8 mouse cellular contexts compared by ENCODE assay signal in genomic region chr7:98391351-98391936, GRCm38 (mm10). TPM values are rescaled to one million over a fixed set of nuclear protein-coding genes. Genes with fewer than 3 reads are reported as not detected.
A peak's percentile ranks its signal among the peaks of the same experiment; 100 is the strongest.
DNase-seq lines count a peak whose midpoint lies in the region; ATAC-seq and TF ChIP-seq lines count a peak whose summit lies in the region.
"Had no signal": no experiment of that assay in that cellular context is flagged by ENCODE, and none has a peak within 500 bp of the region (broad histone marks: within the 10 kb centered on the region; RNA-seq: fewer than 3 reads in every experiment).

No protein-coding gene starts in this region.

- 72% methylated on average over 7 of the region's 7 CpGs for WGBS in hindbrain, embryonic 15.5 days
- 91% methylated on average over 7 of the region's 7 CpGs for WGBS in hindbrain, embryonic 12.5 days
- 43% methylated on average over 7 of the region's 7 CpGs for WGBS in lung, postnatal 0 days
- 52% methylated on average over 7 of the region's 7 CpGs for WGBS in embryonic facial prominence, embryonic 15.5 days
- 47% methylated on average over 7 of the region's 7 CpGs for WGBS in limb, embryonic 15.5 days
- 89% methylated on average over 7 of the region's 7 CpGs for WGBS in thymus, adult 2 months

- no peak overlapping the region for H3K9ac ChIP-seq in hindbrain, embryonic 15.5 days
- H3K9ac ChIP-seq in hindbrain, embryonic 12.5 days = no peak overlapping the region
- H3K9ac ChIP-seq in lung, postnatal 0 days (replicated peaks; ENCODE audit: low read depth) = no peak overlapping the region
- no peak overlapping the region for H3K9ac ChIP-seq in embryonic facial prominence, embryonic 15.5 days
- no peak overlapping the region for H3K9ac ChIP-seq in limb, embryonic 15.5 days

- H3K36me3 ChIP-seq in hindbrain, embryonic 15.5 days = no peaks in the 10 kb centered on the region
- H3K36me3 ChIP-seq in hindbrain, embryonic 12.5 days = no peaks in the 10 kb centered on the region
- no peaks in the 10 kb centered on the region for H3K36me3 ChIP-seq in lung, postnatal 0 days (ENCODE audit: insufficient read depth, low read length)
- H3K36me3 ChIP-seq in embryonic facial prominence, embryonic 15.5 days = no peaks in the 10 kb centered on the region
- no peaks in the 10 kb centered on the region for H3K36me3 ChIP-seq in limb, embryonic 15.5 days
- H3K36me3 ChIP-seq in thymus, adult 2 months (ENCODE audit: control insufficient read depth, insufficient read depth, low read length) = no peaks in the 10 kb centered on the region

- no peaks in the 10 kb centered on the region for H3K27me3 ChIP-seq in hindbrain, embryonic 15.5 days
- H3K27me3 ChIP-seq in hindbrain, embryonic 12.5 days = no peaks in the 10 kb centered on the region
- no peaks in the 10 kb centered on the region for H3K27me3 ChIP-seq in lung, postnatal 0 days (replicated peaks; ENCODE audit: insufficient read depth, low read length)
- no peaks in the 10 kb centered on the region for H3K27me3 ChIP-seq in embryonic facial prominence, embryonic 15.5 days
- no peaks in the 10 kb centered on the region for H3K27me3 ChIP-seq in limb, embryonic 15.5 days
- H3K27me3 ChIP-seq in thymus, adult 2 months (ENCODE audit: control insufficient read depth, insufficient read depth, low read length) = no peaks in the 10 kb centered on the region

- H3K4me3 ChIP-seq in hindbrain, embryonic 15.5 days = no peak overlapping the region
- H3K4me3 ChIP-seq in hindbrain, embryonic 12.5 days = no peak overlapping the region
- no peak overlapping the region for H3K4me3 ChIP-seq in lung, postnatal 0 days (ENCODE audit: low read depth, low read length)
- no peak overlapping the region for H3K4me3 ChIP-seq in embryonic facial prominence, embryonic 15.5 days (replicated peaks)
- no peak overlapping the region for H3K4me3 ChIP-seq in limb, embryonic 15.5 days
- H3K4me3 ChIP-seq in thymus, adult 2 months (ENCODE audit: control insufficient read depth, insufficient read depth, low read length) = no peak overlapping the region

- TF ChIP-seq CTCF in lung, postnatal 0 days (IDR thresholded peaks at IDR 0.05) = no peak
- no peak for TF ChIP-seq CTCF in thymus, adult 2 months (IDR thresholded peaks at IDR 0.05; ENCODE audit: borderline replicate concordance, control insufficient read depth, extremely low read depth, insufficient read depth, low read length, poor library complexity)

- peak; percentile 54; the same call in 1 of the 2 replicates for ATAC-seq in hindbrain, embryonic 15.5 days (ENCODE audit: low FRiP score, low read depth)
- no peak for ATAC-seq in hindbrain, embryonic 12.5 days (ENCODE audit: low FRiP score)
- ATAC-seq in lung, postnatal 0 days = peak; percentile 75
- peak; percentile 37; the same call in 1 of the 2 replicates for ATAC-seq in embryonic facial prominence, embryonic 15.5 days (ENCODE audit: insufficient number of reproducible peaks, low FRiP score, low TSS enrichment, low read depth)
- peak; percentile 46; the same call in 1 of the 2 replicates for ATAC-seq in limb, embryonic 15.5 days (ENCODE audit: insufficient number of reproducible peaks, low FRiP score, low TSS enrichment, low read depth)

- H3K27ac ChIP-seq in hindbrain, embryonic 15.5 days (replicated peaks) = no peak overlapping the region
- no peak overlapping the region for H3K27ac ChIP-seq in hindbrain, embryonic 12.5 days
- no peak overlapping the region for H3K27ac ChIP-seq in lung, postnatal 0 days (ENCODE audit: low read length)
- no peak overlapping the region for H3K27ac ChIP-seq in embryonic facial prominence, embryonic 15.5 days (replicated peaks)
- H3K27ac ChIP-seq in limb, embryonic 15.5 days = peak overlapping the region; percentile 79
- H3K27ac ChIP-seq in thymus, adult 2 months (ENCODE audit: control insufficient read depth, insufficient read depth, low read length) = no peak overlapping the region

- TF ChIP-seq EP300 in lung, postnatal 0 days (IDR thresholded peaks at IDR 0.05) = no peak

- TF ChIP-seq POLR2A in thymus, adult 2 months (IDR thresholded peaks at IDR 0.05; ENCODE audit: control insufficient read depth, extremely low read depth, insufficient read depth, low read length, poor library complexity) = no peak

- no peak overlapping the region for H3K4me2 ChIP-seq in hindbrain, embryonic 15.5 days
- no peak overlapping the region for H3K4me2 ChIP-seq in hindbrain, embryonic 12.5 days (replicated peaks)
- no peak overlapping the region for H3K4me2 ChIP-seq in lung, postnatal 0 days (replicated peaks; ENCODE audit: low read depth, low read length)
- no peak overlapping the region for H3K4me2 ChIP-seq in embryonic facial prominence, embryonic 15.5 days (replicated peaks)
- H3K4me2 ChIP-seq in limb, embryonic 15.5 days = 0 out of 2 replicates have a peak overlapping the region, but pooled peaks have one; percentile 7

- no peaks in the 10 kb centered on the region for H3K9me3 ChIP-seq in hindbrain, embryonic 15.5 days
- H3K9me3 ChIP-seq in hindbrain, embryonic 12.5 days (replicated peaks) = no peaks in the 10 kb centered on the region
- H3K9me3 ChIP-seq in lung, postnatal 0 days (ENCODE audit: low read length) = no peaks in the 10 kb centered on the region
- no peaks in the 10 kb centered on the region for H3K9me3 ChIP-seq in embryonic facial prominence, embryonic 15.5 days (replicated peaks)
- H3K9me3 ChIP-seq in limb, embryonic 15.5 days = no peaks in the 10 kb centered on the region

- peaks cover 18% of the 10 kb centered on the region for H3K4me1 ChIP-seq in hindbrain, embryonic 15.5 days (replicated peaks)
- no peaks in the 10 kb centered on the region for H3K4me1 ChIP-seq in hindbrain, embryonic 12.5 days
- H3K4me1 ChIP-seq in lung, postnatal 0 days (ENCODE audit: insufficient read depth, low read depth, low read length) = no peaks in the 10 kb centered on the region
- H3K4me1 ChIP-seq in embryonic facial prominence, embryonic 15.5 days = peaks cover 16% of the 10 kb centered on the region
- H3K4me1 ChIP-seq in limb, embryonic 15.5 days = peaks cover 36% of the 10 kb centered on the region
- no peaks in the 10 kb centered on the region for H3K4me1 ChIP-seq in thymus, adult 2 months (replicated peaks; ENCODE audit: control insufficient read depth, insufficient read depth, low read length)

- peak; percentile 82 for DNase-seq in lung, postnatal 0 days (ENCODE audit: low spot score)
- DNase-seq in lung, adult 18-20 months = no peak
- DNase-seq in thymus, adult 2 months = no peak
- DNase-seq: thymus, postnatal 14 days had no signal

RNA-seq across cellular contexts. Expression of gene Tsku, which starts 30.3 kb away (rescaled TPM):
- polyA plus RNA-seq in hindbrain, embryonic 15.5 days (2015; fragmentation: Nextera tagmentation; extraction: Ambion mirVana) = 8.9 and 9.3 TPM in 2 replicates
- 9.0 and 10.3 TPM in 2 replicates for polyA plus RNA-seq in hindbrain, embryonic 12.5 days (2016; fragmentation: Nextera tagmentation; extraction: Ambion mirVana)
- 8.6 and 9.1 TPM in 2 replicates for polyA plus RNA-seq in lung, postnatal 0 days (2015; fragmentation: Nextera tagmentation; extraction: Ambion mirVana)
- 17.0 and 20.7 TPM in 2 replicates for polyA plus RNA-seq in embryonic facial prominence, embryonic 15.5 days (2015; fragmentation: Nextera tagmentation; extraction: Ambion mirVana)
- 20.7 and 21.6 TPM in 2 replicates for polyA plus RNA-seq in limb, embryonic 15.5 days (2015; fragmentation: Nextera tagmentation; extraction: Ambion mirVana)
- polyA plus RNA-seq in thymus, adult 2 months (2012; rRNA removed) = 10.2 and 11.1 TPM in 2 replicates

RNA-seq across cellular contexts. Expression of gene Gucy2d, which starts 48.8 kb away (rescaled TPM):
- 0.13 and 0.58 TPM in 2 replicates for polyA plus RNA-seq in hindbrain, embryonic 15.5 days (2015; fragmentation: Nextera tagmentation; extraction: Ambion mirVana)
- polyA plus RNA-seq in hindbrain, embryonic 12.5 days (2016; fragmentation: Nextera tagmentation; extraction: Ambion mirVana) = 0.22 TPM in 1 of 2 replicates, not detected in the other
- polyA plus RNA-seq in lung, postnatal 0 days (2015; fragmentation: Nextera tagmentation; extraction: Ambion mirVana) = not detected in 2 replicates
- polyA plus RNA-seq in embryonic facial prominence, embryonic 15.5 days (2015; fragmentation: Nextera tagmentation; extraction: Ambion mirVana) = 0.11 TPM in 1 of 2 replicates, not detected in the other
- polyA plus RNA-seq in limb, embryonic 15.5 days (2015; fragmentation: Nextera tagmentation; extraction: Ambion mirVana) = not detected in 2 replicates
- 0.14 and 0.22 TPM in 2 replicates for polyA plus RNA-seq in thymus, adult 2 months (2012; rRNA removed)
